Mouse (Mus musculus) liver, adult 2 months (tissue): Measurements from ENCODE around the gene Jarid2. TPM values are rescaled to one million over a fixed set of nuclear protein-coding genes. Genes with fewer than 3 reads are reported as not detected.
A peak's percentile ranks its signal among the peaks of the same experiment; 100 is the strongest.

Source experiments
- DNase-seq: peaks from one replicate; pipeline ENCODE4 v3.0.0-alpha.2; 2011; ENCODE audit warnings: low read depth, low spot score; ENCODE audit errors: extremely low read depth
- H3K27ac ChIP-seq: fragments of 200-500 bp; replicated peaks from 2 replicates; pipeline ENCODE4 v1.5.1; 2012; ENCODE audit warnings: low read depth, mild to moderate bottlenecking, control low read depth, inconsistent platforms, low read length; ENCODE audit not compliant: insufficient read depth
- H3K27me3 ChIP-seq: fragments of 200-500 bp; 2 replicates; pipeline ENCODE4 v1.6.1; 2012; ENCODE audit warnings: mild to moderate bottlenecking, moderate library complexity, low read length, inconsistent platforms; ENCODE audit not compliant: control insufficient read depth, insufficient read depth
- H3K36me3 ChIP-seq: fragments of 200-500 bp; 2 replicates; pipeline ENCODE4 v1.6.1; 2012; ENCODE audit warnings: low read length, inconsistent platforms; ENCODE audit not compliant: control insufficient read depth, insufficient read depth
- H3K4me1 ChIP-seq: fragments of 200-500 bp; 2 replicates; pipeline ENCODE4 v1.6.1; 2011; ENCODE audit warnings: low read length; ENCODE audit not compliant: control insufficient read depth, insufficient read depth
- H3K4me3 ChIP-seq: fragments of 200-500 bp; 2 replicates; pipeline ENCODE4 v1.5.1; 2011; ENCODE audit warnings: low read depth, mild to moderate bottlenecking, control low read depth, low read length, moderate library complexity; ENCODE audit not compliant: insufficient read depth
- H3K79me2 ChIP-seq: fragments of 200-500 bp; 2 replicates; pipeline ENCODE4 v1.6.1; 2012; ENCODE audit warnings: inconsistent platforms, mild to moderate bottlenecking, low read length, moderate library complexity; ENCODE audit not compliant: control insufficient read depth, insufficient read depth
- H3K9ac ChIP-seq: fragments of 200-500 bp; 2 replicates; pipeline ENCODE4 v1.6.1; 2012; ENCODE audit warnings: low read depth, mild to moderate bottlenecking, control low read depth, inconsistent platforms, low read length
- CTCF ChIP-seq: fragments of 200-500 bp; IDR thresholded peaks from 2 replicates; pipeline ENCODE4 v1.5.1; 2011; ENCODE audit warnings: low read depth, low read length, control low read depth
- POLR2A ChIP-seq: fragments of 200-500 bp; IDR thresholded peaks from 2 replicates; pipeline ENCODE4 v1.6.1; 2011; ENCODE audit warnings: low read length, control low read depth; ENCODE audit not compliant: insufficient read depth; ENCODE audit errors: extremely low read depth
- WGBS: fragments of 180-500 bp; shearing (Covaris S2); methylation state at CpG from one replicate; pipeline ENCODE4 v1.1.7; 2018; 5-methylcytosine and 5-hydroxymethylcytosine counted together
- polyA plus RNA-seq: library from polyadenylated mRNA; depleted of rRNA; stranded (reverse); fragments of >200 nt; gene quantifications from 2 replicates; pipeline ENCODE4 v1.2.3, GENCODE M21; 2012
- total RNA-seq: library from RNA; depleted of rRNA; stranded (reverse); fragments of >200 nt; gene quantifications from 2 replicates; pipeline ENCODE4 v1.2.3, GENCODE M21; 2014

Gene Jarid2
- total and polyA plus RNA-seq, 2 experiments = 2.9 to 5.7 TPM

DNA sequence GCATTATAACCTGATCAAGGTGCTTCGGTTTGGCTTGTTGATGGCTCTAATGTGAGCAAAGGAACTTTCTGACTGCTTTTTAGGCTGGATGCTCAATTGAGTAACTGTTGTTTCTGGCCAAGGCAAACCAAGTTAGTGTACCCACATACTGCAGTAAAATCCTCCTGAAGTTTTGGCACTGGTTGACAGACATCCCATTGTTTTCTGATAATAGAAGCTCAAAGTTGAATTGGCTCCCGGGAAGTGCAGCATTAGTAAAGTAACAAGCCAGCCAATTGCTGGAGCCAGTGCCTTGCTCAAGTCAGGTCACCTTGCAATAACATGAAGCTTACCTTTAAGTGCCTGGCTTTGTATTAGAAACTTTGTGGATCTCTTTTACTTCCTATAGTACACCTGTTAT is 161.3 kb downstream of the Jarid2 start:
- TF ChIP-seq CTCF = no peak
- TF ChIP-seq POLR2A = no peak
- no peak overlapping the region for H3K4me3 ChIP-seq
- no peaks in the 10 kb centered on the region; the same call in 1 of the 2 replicates for H3K79me2 ChIP-seq
- no peaks in the 10 kb centered on the region for H3K27me3 ChIP-seq
- no peak overlapping the region for H3K9ac ChIP-seq
- H3K4me1 ChIP-seq = 0 out of 2 replicates have a peak, but pooled peaks cover 3% of the 10 kb centered on the region
- WGBS = 43% methylated on average over 2 of the region's 2 CpGs
- peaks cover 5% of the 10 kb centered on the region; the same call in 1 of the 2 replicates for H3K36me3 ChIP-seq
- no peak overlapping the region for H3K27ac ChIP-seq
- peak; percentile 58 for DNase-seq

DNA sequence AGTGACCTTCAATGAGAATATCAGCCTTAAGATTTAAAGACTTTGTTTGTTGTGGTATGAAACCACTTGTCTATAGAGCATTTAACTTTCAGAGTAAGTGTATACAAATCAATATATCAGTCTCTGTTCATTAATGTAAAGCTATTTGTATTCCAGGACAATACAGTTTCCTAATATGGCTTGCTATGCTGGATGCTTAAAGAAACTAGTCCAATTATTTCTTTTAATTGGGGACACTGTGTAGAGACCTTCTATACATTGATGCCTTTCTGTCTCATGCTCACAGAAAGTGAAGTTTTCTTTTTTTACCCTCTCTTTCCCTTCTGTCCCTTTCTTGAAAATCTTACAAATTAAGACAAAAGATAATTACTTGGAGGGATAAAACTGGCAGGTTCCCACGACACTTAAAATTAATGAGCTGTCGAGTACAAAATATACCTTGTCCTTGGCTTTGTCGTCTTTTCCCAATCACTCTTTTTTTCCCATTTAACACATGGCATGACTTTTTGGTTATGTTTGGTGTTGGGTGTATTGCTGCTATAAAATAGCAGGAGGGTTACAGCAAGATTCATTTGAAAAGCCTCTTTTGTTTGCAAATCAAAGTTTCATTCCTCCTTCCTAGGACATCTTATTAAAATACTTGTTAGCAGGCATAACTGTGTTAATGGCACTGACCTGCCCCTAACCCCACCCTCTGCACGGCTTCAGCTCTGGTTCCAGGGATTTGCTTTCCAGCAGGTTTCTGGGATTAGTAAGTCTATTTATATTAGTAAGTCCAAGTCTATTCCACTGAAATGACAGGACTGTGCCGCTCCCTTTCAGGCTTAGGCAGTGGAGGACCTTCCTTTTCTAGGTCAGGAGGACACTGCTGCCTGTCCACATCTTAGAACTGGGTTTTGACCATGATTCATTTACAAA is 162.8 kb downstream of the Jarid2 start:
- WGBS = 87% methylated on average over 5 of the region's 5 CpGs

DNA sequence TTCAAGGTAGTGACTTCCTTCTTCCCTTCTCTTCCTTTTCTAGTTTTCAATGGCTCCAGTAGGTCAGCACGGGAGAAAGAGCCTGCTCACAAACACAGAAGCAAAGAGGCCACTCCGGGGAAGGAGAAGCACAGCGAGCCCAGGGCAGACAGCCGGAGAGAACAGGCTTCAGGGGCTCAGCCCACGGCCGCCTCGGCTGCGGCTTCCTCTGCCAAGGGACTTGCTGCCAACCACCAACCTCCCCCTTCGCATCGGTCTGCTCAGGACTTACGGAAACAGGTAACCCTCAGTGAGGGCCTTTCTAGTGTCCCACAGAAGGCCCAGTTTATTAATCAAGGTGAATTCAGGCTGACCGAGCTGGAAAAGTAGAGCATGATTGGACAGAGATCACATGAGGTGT is 166.9 kb downstream of the Jarid2 start:
- no peak for DNase-seq
- Histone ChIP-seq H3K4me3 (no peak overlapping the region), H3K36me3 (peaks cover 22% of the 10 kb centered on the region), H3K27me3 (no peaks in the 10 kb centered on the region), H3K79me2 (0 out of 2 replicates have a peak, but pooled peaks cover 4% of the 10 kb centered on the region), H3K27ac (no peak overlapping the region), H3K4me1 (no peaks in the 10 kb centered on the region), H3K9ac (no peak overlapping the region)
- TF ChIP-seq CTCF = no peak
- TF ChIP-seq POLR2A = no peak
- WGBS = 97% methylated on average over 12 of the region's 12 CpGs

More for the DNA sequence above, 162.8 kb downstream of the Jarid2 start:
- Histone ChIP-seq H3K36me3 (peaks cover 12% of the 10 kb centered on the region), H3K79me2 (peaks cover 4% of the 10 kb centered on the region; the same call in 1 of the 2 replicates), H3K27ac (no peak overlapping the region), H3K4me3 (no peak overlapping the region), H3K4me1 (0 out of 2 replicates have a peak, but pooled peaks cover 3% of the 10 kb centered on the region), H3K27me3 (no peaks in the 10 kb centered on the region), H3K9ac (no peak overlapping the region)
- DNase-seq = no peak
- TF ChIP-seq POLR2A (no peak), CTCF (no peak)

DNA sequence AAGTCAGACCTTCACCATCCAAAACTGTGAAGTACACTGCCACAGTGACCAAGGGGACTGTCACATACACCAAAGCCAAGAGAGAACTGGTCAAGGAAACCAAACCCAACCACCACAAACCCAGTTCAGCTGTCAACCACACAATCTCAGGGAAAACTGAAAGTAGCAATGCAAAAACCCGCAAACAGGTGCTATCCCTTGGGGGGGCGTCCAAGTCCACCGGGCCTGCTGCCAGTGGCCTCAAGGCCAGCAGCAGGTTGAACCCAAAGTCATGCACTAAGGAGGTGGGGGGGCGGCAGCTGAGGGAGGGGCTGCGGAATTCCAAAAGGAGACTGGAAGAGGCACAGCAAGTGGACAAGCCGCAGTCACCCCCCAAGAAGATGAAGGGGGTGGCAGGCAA is 173.0 kb downstream of the Jarid2 start:
- H3K4me3 ChIP-seq = no peak overlapping the region
- no peak overlapping the region for H3K27ac ChIP-seq
- no peaks in the 10 kb centered on the region for H3K27me3 ChIP-seq
- H3K4me1 ChIP-seq = no peaks in the 10 kb centered on the region; the same call in 1 of the 2 replicates
- TF ChIP-seq POLR2A (no peak), CTCF (no peak)
- 88% methylated on average over 6 of the region's 6 CpGs for WGBS
- no peak for DNase-seq
- no peak overlapping the region for H3K9ac ChIP-seq
- H3K79me2 ChIP-seq = no peaks in the 10 kb centered on the region
- H3K36me3 ChIP-seq = peaks cover 22% of the 10 kb centered on the region; the same call in 1 of the 2 replicates

DNA sequence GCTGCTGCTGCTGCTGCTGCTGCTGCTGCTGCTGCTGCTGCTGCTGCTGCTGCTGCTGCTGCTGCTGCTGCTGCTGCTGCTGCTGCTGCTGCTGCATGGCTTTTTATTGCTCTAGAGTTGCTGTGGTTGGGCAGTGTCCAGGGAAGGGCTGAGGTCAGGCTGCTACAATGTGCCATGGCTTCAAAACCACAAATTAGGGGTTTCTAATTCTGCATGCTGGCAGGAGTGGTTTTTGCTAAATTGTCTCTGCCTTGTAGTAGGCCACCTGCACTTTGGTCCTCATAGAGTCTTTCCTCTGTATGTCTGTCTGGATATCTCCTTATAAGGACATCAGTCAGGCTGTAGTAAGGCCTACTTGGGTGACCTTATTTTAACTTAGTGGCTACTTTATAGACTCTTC is 174.1 kb downstream of the Jarid2 start:
- Histone ChIP-seq H3K79me2 (no peaks in the 10 kb centered on the region), H3K36me3 (peaks cover 14% of the 10 kb centered on the region; the same call in 1 of the 2 replicates), H3K27me3 (no peaks in the 10 kb centered on the region), H3K9ac (no peak overlapping the region), H3K4me3 (no peak overlapping the region), H3K27ac (no peak overlapping the region), H3K4me1 (no peaks in the 10 kb centered on the region; the same call in 1 of the 2 replicates)
- no peak for DNase-seq
- no peak for TF ChIP-seq CTCF
- TF ChIP-seq POLR2A = no peak
